Mouse (Mus musculus) forebrain, embryonic 13.5 days (tissue): Measurements from ENCODE around the gene Gata5. TPM values are rescaled to one million over a fixed set of nuclear protein-coding genes. Genes with fewer than 3 reads are reported as not detected.

Source experiments
- ATAC-seq: fragments of 200-750 bp; cut with Nextera tagmentation; 2 replicates; pipeline ENCODE4 v1.8.0; 2017
- H3K27ac ChIP-seq: fragments of 300-500 bp; sonication (generic); 2 replicates; pipeline ENCODE4 v1.5.1; 2015; ENCODE audit warnings: inconsistent platforms, mild to moderate bottlenecking, moderate library complexity
- H3K27me3 ChIP-seq: fragments of 300-500 bp; sonication (generic); 2 replicates; pipeline ENCODE4 v1.6.1; 2015; ENCODE audit warnings: mild to moderate bottlenecking, inconsistent platforms
- H3K36me3 ChIP-seq: fragments of 300-500 bp; sonication (generic); 2 replicates; pipeline ENCODE4 v1.6.1; 2015; ENCODE audit warnings: mild to moderate bottlenecking, inconsistent platforms; ENCODE audit not compliant: poor library complexity, severe bottlenecking
- H3K4me1 ChIP-seq: fragments of 300-500 bp; sonication (generic); 2 replicates; pipeline ENCODE4 v1.6.1; 2015; ENCODE audit warnings: inconsistent platforms
- H3K4me2 ChIP-seq: fragments of 300-500 bp; sonication (generic); 2 replicates; pipeline ENCODE4 v1.6.1; 2015; ENCODE audit warnings: inconsistent platforms, mild to moderate bottlenecking, moderate library complexity
- H3K4me3 ChIP-seq: fragments of 300-500 bp; sonication (generic); 2 replicates; pipeline ENCODE4 v1.5.1; 2015; ENCODE audit warnings: mild to moderate bottlenecking, inconsistent platforms
- H3K9ac ChIP-seq: fragments of 300-500 bp; sonication (generic); 2 replicates; pipeline ENCODE4 v1.6.1; 2015; ENCODE audit warnings: mild to moderate bottlenecking, inconsistent platforms
- H3K9me3 ChIP-seq: fragments of 300-500 bp; sonication (generic); replicated peaks from 2 replicates; pipeline ENCODE4 v1.6.1; 2016; ENCODE audit warnings: inconsistent platforms
- WGBS: fragments of 180-500 bp; shearing (Covaris S2); methylation state at CpG from one replicate; pipeline ENCODE4 v1.1.7; 2015; 5-methylcytosine and 5-hydroxymethylcytosine counted together
- polyA plus RNA-seq: library from polyadenylated mRNA; unstranded; fragments of >200 nt; fragmentation: Nextera tagmentation; extraction: Ambion mirVana; gene quantifications from 2 replicates; pipeline ENCODE4 v1.2.1, GENCODE M21; 2015

Gata5 gene
- polyA plus RNA-seq, 1 experiment from 2014 or later = not detected

GRCm38 (mm10) chr2:180306009-180306408 lies 28.5 kb downstream of the Gata5 start:
- Histone ChIP-seq H3K4me1 (no peaks in the 10 kb centered on the region), H3K36me3 (no peaks in the 10 kb centered on the region), H3K27me3 (no peaks in the 10 kb centered on the region), H3K27ac (no peak overlapping the region), H3K9ac (no peak overlapping the region), H3K9me3 (no peaks in the 10 kb centered on the region), H3K4me2 (no peak overlapping the region), H3K4me3 (no peak overlapping the region)
- no peak for ATAC-seq
- 78% methylated on average over 2 of the region's 2 CpGs for WGBS

- 90% methylated on average over 3 of the region's 3 CpGs for WGBS
- no peak for ATAC-seq
- H3K4me2 ChIP-seq = no peak overlapping the region
Observed at GRCm38 (mm10) chr2:180305490-180305889, 29.0 kb downstream of the Gata5 start.

GRCm38 (mm10) chr2:180304554-180304953 lies 29.9 kb downstream of the Gata5 start:
- 59% methylated on average over 4 of the region's 4 CpGs for WGBS
- Histone ChIP-seq H3K4me2 (no peak overlapping the region), H3K27ac (no peak overlapping the region), H3K9ac (no peak overlapping the region), H3K4me3 (no peak overlapping the region), H3K27me3 (no peaks in the 10 kb centered on the region), H3K4me1 (no peaks in the 10 kb centered on the region), H3K36me3 (no peaks in the 10 kb centered on the region), H3K9me3 (no peaks in the 10 kb centered on the region)
- ATAC-seq = no peak

More at GRCm38 (mm10) chr2:180305490-180305889, 29.0 kb downstream of the Gata5 start:
- Histone ChIP-seq H3K27ac (no peak overlapping the region), H3K36me3 (no peaks in the 10 kb centered on the region), H3K4me1 (no peaks in the 10 kb centered on the region), H3K4me3 (no peak overlapping the region), H3K27me3 (no peaks in the 10 kb centered on the region), H3K9ac (no peak overlapping the region), H3K9me3 (no peaks in the 10 kb centered on the region)

- H3K4me2 ChIP-seq = no peak overlapping the region
- no peaks in the 10 kb centered on the region for H3K27me3 ChIP-seq
- WGBS = 92% methylated on average over 12 of the region's 12 CpGs
- H3K4me3 ChIP-seq = no peak overlapping the region
- no peak overlapping the region for H3K9ac ChIP-seq
- no peaks in the 10 kb centered on the region for H3K4me1 ChIP-seq
- H3K36me3 ChIP-seq = no peaks in the 10 kb centered on the region
- no peak overlapping the region for H3K27ac ChIP-seq
- no peak for ATAC-seq
- no peaks in the 10 kb centered on the region for H3K9me3 ChIP-seq
Observed at GRCm38 (mm10) chr2:180303468-180303867, 31.0 kb downstream of the Gata5 start.

GRCm38 (mm10) chr2:180302201-180302600 lies 32.3 kb downstream of the Gata5 start:
- H3K9me3 ChIP-seq = no peaks in the 10 kb centered on the region
- H3K27ac ChIP-seq = no peak overlapping the region
- no peak overlapping the region for H3K4me2 ChIP-seq
- no peak overlapping the region for H3K9ac ChIP-seq
- no peak overlapping the region for H3K4me3 ChIP-seq
- no peak for ATAC-seq
- H3K27me3 ChIP-seq = no peaks in the 10 kb centered on the region
- H3K36me3 ChIP-seq = no peaks in the 10 kb centered on the region
- H3K4me1 ChIP-seq = no peaks in the 10 kb centered on the region
- 76% methylated on average over 4 of the region's 4 CpGs for WGBS

GRCm38 (mm10) chr2:180300771-180301170 lies 33.7 kb downstream of the Gata5 start:
- Histone ChIP-seq H3K4me2 (no peak overlapping the region), H3K4me3 (no peak overlapping the region), H3K9me3 (no peaks in the 10 kb centered on the region), H3K27me3 (no peaks in the 10 kb centered on the region), H3K36me3 (no peaks in the 10 kb centered on the region), H3K27ac (no peak overlapping the region), H3K4me1 (no peaks in the 10 kb centered on the region), H3K9ac (no peak overlapping the region)
- ATAC-seq = no peak
- 63% methylated on average over 5 of the region's 5 CpGs for WGBS

- 80% methylated on average over 2 of the region's 2 CpGs for WGBS
- no peak for ATAC-seq
- no peak overlapping the region for H3K27ac ChIP-seq
Observed at GRCm38 (mm10) chr2:180300252-180300651, 34.2 kb downstream of the Gata5 start.

GRCm38 (mm10) chr2:180292906-180293305 lies 41.6 kb downstream of the Gata5 start:
- 78% methylated on average over 8 of the region's 8 CpGs for WGBS
- no peaks in the 10 kb centered on the region for H3K4me1 ChIP-seq
- H3K27me3 ChIP-seq = no peaks in the 10 kb centered on the region
- H3K36me3 ChIP-seq = no peaks in the 10 kb centered on the region
- no peak overlapping the region for H3K4me2 ChIP-seq
- ATAC-seq = no peak
- no peak overlapping the region for H3K27ac ChIP-seq
- no peaks in the 10 kb centered on the region for H3K9me3 ChIP-seq
- H3K9ac ChIP-seq = no peak overlapping the region
- H3K4me3 ChIP-seq = no peak overlapping the region

More at GRCm38 (mm10) chr2:180300252-180300651, 34.2 kb downstream of the Gata5 start:
- Histone ChIP-seq H3K4me1 (no peaks in the 10 kb centered on the region), H3K4me3 (no peak overlapping the region), H3K9ac (no peak overlapping the region), H3K9me3 (no peaks in the 10 kb centered on the region), H3K36me3 (no peaks in the 10 kb centered on the region), H3K27me3 (no peaks in the 10 kb centered on the region), H3K4me2 (no peak overlapping the region)

- no peak for ATAC-seq
- Histone ChIP-seq H3K9me3 (no peaks in the 10 kb centered on the region), H3K4me2 (no peak overlapping the region), H3K4me1 (no peaks in the 10 kb centered on the region), H3K4me3 (no peak overlapping the region), H3K9ac (no peak overlapping the region), H3K36me3 (no peaks in the 10 kb centered on the region), H3K27me3 (no peaks in the 10 kb centered on the region), H3K27ac (no peak overlapping the region)
- 83% methylated on average over 4 of the region's 4 CpGs for WGBS
Observed at GRCm38 (mm10) chr2:180292026-180292425, 42.5 kb downstream of the Gata5 start.

GRCm38 (mm10) chr2:180291566-180291965 lies 42.9 kb downstream of the Gata5 start:
- H3K9ac ChIP-seq = no peak overlapping the region
- H3K27ac ChIP-seq = no peak overlapping the region
- H3K27me3 ChIP-seq = no peaks in the 10 kb centered on the region
- H3K4me2 ChIP-seq = no peak overlapping the region
- WGBS = 84% methylated on average over 5 of the region's 5 CpGs
- H3K4me1 ChIP-seq = no peaks in the 10 kb centered on the region
- H3K9me3 ChIP-seq = no peaks in the 10 kb centered on the region
- H3K36me3 ChIP-seq = no peaks in the 10 kb centered on the region
- ATAC-seq = no peak
- no peak overlapping the region for H3K4me3 ChIP-seq

- Histone ChIP-seq H3K4me1 (no peaks in the 10 kb centered on the region), H3K4me2 (no peak overlapping the region)
Observed at GRCm38 (mm10) chr2:180290503-180290902, 44.0 kb downstream of the Gata5 start.

GRCm38 (mm10) chr2:180289440-180290108 lies 44.9 kb downstream of the Gata5 start, which contains the start of gene Rbbp8nl:
TSS of gene Rbbp8nl (minus strand) at chr2:180289879.
- Histone ChIP-seq H3K4me3 (no peak within 1 kb of the TSS), H3K4me1 (no peaks in the 10 kb centered on the region), H3K27ac (no peak within 1 kb of the TSS), H3K4me2 (no peak within 1 kb of the TSS), H3K36me3 (no peaks in the 10 kb centered on the region), H3K9me3 (no peaks in the 10 kb centered on the region), H3K9ac (no peak within 1 kb of the TSS), H3K27me3 (no peaks in the 10 kb centered on the region)
- ATAC-seq = no peak
- WGBS = 49% methylated on average over 16 of the region's 16 CpGs

More at GRCm38 (mm10) chr2:180290503-180290902, 44.0 kb downstream of the Gata5 start:
- Histone ChIP-seq H3K27ac (no peak overlapping the region), H3K27me3 (no peaks in the 10 kb centered on the region), H3K9ac (no peak overlapping the region), H3K4me3 (no peak overlapping the region), H3K9me3 (no peaks in the 10 kb centered on the region), H3K36me3 (no peaks in the 10 kb centered on the region)
- no peak for ATAC-seq
- WGBS = 69% methylated on average over 6 of the region's 6 CpGs

- no peak for ATAC-seq
- WGBS = 60% methylated on average over 11 of the region's 11 CpGs
- Histone ChIP-seq H3K4me1 (no peaks in the 10 kb centered on the region), H3K4me2 (no peak overlapping the region), H3K4me3 (no peak overlapping the region), H3K9ac (no peak overlapping the region), H3K27ac (no peak overlapping the region), H3K27me3 (no peaks in the 10 kb centered on the region), H3K9me3 (no peaks in the 10 kb centered on the region), H3K36me3 (no peaks in the 10 kb centered on the region)
Observed at GRCm38 (mm10) chr2:180288966-180289365, 45.5 kb downstream of the Gata5 start.
